Mouse (Mus musculus) R1 (cell line): Measurements from ENCODE around the gene Olfr1438-ps1.
"Not testable (repeated sequence)": the region's sequence is repeated elsewhere in the genome, so short reads cannot be mapped to it uniquely, and the experiment has no call there.

Experiments
- DNase-seq: peaks from one replicate; pipeline ENCODE4 v3.0.0-alpha.2; 2018; ENCODE audit warnings: low read depth, low spot score

Olfr1438-ps1 gene

GRCm38 (mm10) chr19:12335810-12336209 lies at the start of gene Olfr1438-ps1:
Gene Olfr1438-ps1, minus strand, starts transcription at chr19:12335910.
- DNase-seq, result no peak

GRCm38 (mm10) chr19:12374465-12375025 lies 38.8 kb upstream of the Olfr1438-ps1 start:
- no peak for DNase-seq

- no peak for DNase-seq
Measured at GRCm38 (mm10) chr19:12373004-12373403, 37.3 kb upstream of the Olfr1438-ps1 start.

GRCm38 (mm10) chr19:12325001-12325400 lies 10.7 kb downstream of the Olfr1438-ps1 start, which contains the start of gene Olfr1437:
Gene Olfr1437, minus strand, starts transcription at chr19:12325101.
- no peak for DNase-seq

GRCm38 (mm10) chr19:12299030-12299429 lies 36.7 kb downstream of the Olfr1438-ps1 start, which contains the start of gene Olfr1436:
Gene Olfr1436, minus strand, starts transcription at chr19:12299130.
- DNase-seq, result not testable (repeated sequence)

GRCm38 (mm10) chr19:12292979-12293378 lies 42.7 kb downstream of the Olfr1438-ps1 start:
- DNase-seq, result no peak

GRCm38 (mm10) chr19:12279554-12279953 lies 56.2 kb downstream of the Olfr1438-ps1 start, which contains the start of gene Olfr1434:
Gene Olfr1434, plus strand, starts transcription at chr19:12279854.
- DNase-seq, result no peak
